Mouse (Mus musculus) cerebellum, postnatal 25 days (tissue): ENCODE measurements at regions not wholly inside any gene's neighbourhood (a gene's known extent, or its start where the extent isn't known, plus 50 kb on each side); places are given as distances from the start of the nearest gene placed in this dataset.
A peak's percentile ranks its signal among the peaks of the same experiment; 100 is the strongest.

Experiments used
- DNase-seq, 2 experiments: peaks; one replicate each; pipeline ENCODE4 v3.0.0; 2021; ENCODE audit warnings: mixed read lengths in 2 of 2

GRCm38 (mm10) chr8:79515282-79515783 is 116.0 kb upstream of the Smad1 start:
- no peak for DNase-seq

- DNase-seq, result no peak
These were observed 115.4 kb upstream of the Smad1 start for GRCm38 (mm10) chr8:79514655-79515278.

GRCm38 (mm10) chr8:79508597-79508996 is 109.3 kb upstream of the Smad1 start:
- no peak for DNase-seq

- peak; percentile 53 to 70 for DNase-seq
These were observed 106.1 kb upstream of the Smad1 start for GRCm38 (mm10) chr8:79505381-79505780.

GRCm38 (mm10) chr8:79503906-79504305 is 104.6 kb upstream of the Smad1 start:
- DNase-seq, result no peak

- DNase-seq, result no peak
These were observed 102.7 kb upstream of the Smad1 start for GRCm38 (mm10) chr8:79502062-79502461.

- no peak for DNase-seq
These were observed 101.9 kb upstream of the Smad1 start for GRCm38 (mm10) chr8:79501238-79501637.

GRCm38 (mm10) chr8:79499258-79499657 is 99.9 kb upstream of the Smad1 start:
- no peak for DNase-seq

- no peak for DNase-seq
These were observed 99.3 kb upstream of the Smad1 start for GRCm38 (mm10) chr8:79498611-79499010.

GRCm38 (mm10) chr8:79491156-79491698 is 91.9 kb upstream of the Smad1 start:
- DNase-seq, result no peak

GRCm38 (mm10) chr8:79490739-79491138 is 91.4 kb upstream of the Smad1 start:
- no peak for DNase-seq

- peak in 1 of 2 experiments; percentile 62 for DNase-seq
These were observed 89.5 kb upstream of the Smad1 start for GRCm38 (mm10) chr8:79488861-79489260.

GRCm38 (mm10) chr8:79487597-79487996 is 88.3 kb upstream of the Smad1 start:
- no peak for DNase-seq

- DNase-seq, result no peak
These were observed 80.0 kb upstream of the Smad1 start for GRCm38 (mm10) chr8:79479326-79479725.

GRCm38 (mm10) chr8:79476012-79476411 is 76.7 kb upstream of the Smad1 start:
- DNase-seq, result no peak

- no peak for DNase-seq
These were observed 75.4 kb upstream of the Smad1 start for GRCm38 (mm10) chr8:79474679-79475078.

- no peak for DNase-seq
These were observed 52.8 kb upstream of the Smad1 start for GRCm38 (mm10) chr8:79452101-79452500.

GRCm38 (mm10) chr8:79449453-79449852 is 50.1 kb upstream of the Smad1 start:
- no peak for DNase-seq
